Mouse (Mus musculus) hindbrain, embryonic 11.5 days (tissue): Measurements from ENCODE around the gene Zdhhc8. TPM values are rescaled to one million over a fixed set of nuclear protein-coding genes. Genes with fewer than 3 reads are reported as not detected.

Source experiments
- microRNA counts: library from miRNA; unstranded; fragments of <30 nt; microRNA quantifications from one replicate; lab custom pipeline; 2015
- polyA plus RNA-seq: library from polyadenylated mRNA; unstranded; fragments of >200 nt; fragmentation: Nextera tagmentation; extraction: Ambion mirVana; gene quantifications from 2 replicates; pipeline ENCODE4 v1.2.1, GENCODE M21; 2014

The Zdhhc8 gene
- polyA plus RNA-seq, 1 experiment from 2014 or later, result 7.5 TPM

MicroRNAs within 50 kb of the gene (microRNA counts, 519-probe panel; counts per million panel counts)
- not detected for microRNA mmu-miR-1306 (lab: Ali Mortazavi, UCI)

Other genes with a start within 250 kb of the Zdhhc8 start
- 128 and 130 TPM in 2 replicates for gene Dgcr6, start 182.3 kb downstream of the Zdhhc8 start, polyA plus RNA-seq
- 7.8 and 8.3 TPM in 2 replicates for gene Prodh, start 144.9 kb downstream of the Zdhhc8 start, polyA plus RNA-seq
- gene Rtn4r, start 107.5 kb downstream of the Zdhhc8 start, polyA plus RNA-seq, result 3.3 and 3.4 TPM in 2 replicates
- gene Ccdc188, start 17.3 kb downstream of the Zdhhc8 start, polyA plus RNA-seq, result not detected in 2 replicates
- gene Trmt2a, start 13.5 kb upstream of the Zdhhc8 start, polyA plus RNA-seq, result 77.0 and 85.0 TPM in 2 replicates
- gene Ranbp1, start 13.6 kb upstream of the Zdhhc8 start, polyA plus RNA-seq, result 1,115 and 1,160 TPM in 2 replicates
- gene Gm49776, start 23.2 kb upstream of the Zdhhc8 start, polyA plus RNA-seq, result 1.4 and 1.6 TPM in 2 replicates
- gene Dgcr8, start 54.1 kb upstream of the Zdhhc8 start, polyA plus RNA-seq, result 36.3 and 36.7 TPM in 2 replicates
- gene Tango2, start 113.0 kb upstream of the Zdhhc8 start, polyA plus RNA-seq, result 51.3 and 54.0 TPM in 2 replicates
- gene Arvcf, start 113.0 kb upstream of the Zdhhc8 start, polyA plus RNA-seq, result 59.2 and 62.0 TPM in 2 replicates
- gene Txnrd2, start 191.2 kb upstream of the Zdhhc8 start, polyA plus RNA-seq, result 22.2 and 23.8 TPM in 2 replicates
- gene Comt, start 191.7 kb upstream of the Zdhhc8 start, polyA plus RNA-seq, result 49.6 and 53.9 TPM in 2 replicates